Mouse (Mus musculus) heart, adult 2 months (tissue): ENCODE measurements around the gene Memo1.

Experiments used
- CTCF ChIP-seq: fragments of 200-600 bp; IDR thresholded peaks from 2 replicates; pipeline ENCODE4 v1.8.1; 2022; ENCODE audit warnings: antibody characterized with exemption, mild to moderate bottlenecking, moderate library complexity
- EP300 ChIP-seq: fragments of 200-500 bp; IDR thresholded peaks from 2 replicates; pipeline ENCODE4 v1.6.1; 2011; ENCODE audit warnings: low read depth, low read length, control low read depth; ENCODE audit not compliant: insufficient read depth
- POLR2A ChIP-seq: fragments of 200-500 bp; IDR thresholded peaks from 2 replicates; pipeline ENCODE4 v1.6.1; 2011; ENCODE audit warnings: mild to moderate bottlenecking, low read depth, low read length, control low read depth; ENCODE audit not compliant: insufficient read depth

- TF ChIP-seq CTCF (no peak), EP300 (no peak), POLR2A (no peak)
These were observed 13.3 kb downstream of the Memo1 start for GRCm38 (mm10) chr17:74282024-74282423.
